Mouse (Mus musculus) liver, embryonic 14.5 days (tissue): ENCODE results near the gene D6Ertd527e.

Source experiments
- CTCF ChIP-seq: IDR thresholded peaks from 2 replicates; pipeline ENCODE4 v1.5.1; 2016; ENCODE audit warnings: antibody characterized with exemption, low read depth, control low read depth
- EP300 ChIP-seq: IDR thresholded peaks from 2 replicates; pipeline ENCODE4 v1.6.1; 2016; ENCODE audit warnings: antibody characterized with exemption, low read depth

GRCm38 (mm10) chr6:87123973-87124372 is 19.4 kb downstream of the D6Ertd527e start:
- TF ChIP-seq CTCF: no peak
- TF ChIP-seq EP300: no peak
